ENCODE assay signal across 11 mouse cellular contexts in genomic region chr1:59602531-59603416, GRCm38 (mm10).
DNase-seq lines count a peak whose midpoint lies in the region; ATAC-seq and TF ChIP-seq lines count a peak whose summit lies in the region.
"Had no signal": no experiment of that assay in that cellular context is flagged by ENCODE, and none has a peak within 500 bp of the region (broad histone marks: within the 10 kb centered on the region; RNA-seq: fewer than 3 reads in every experiment).

No protein-coding gene starts in this region.

- 49% methylated on average over 11 of the region's 11 CpGs for WGBS in hindbrain, postnatal 0 days
- 64% methylated on average over 11 of the region's 11 CpGs for WGBS in hindbrain, embryonic 12.5 days
- 50% methylated on average over 11 of the region's 11 CpGs for WGBS in kidney, embryonic 16.5 days

- no peak overlapping the region for H3K27ac ChIP-seq in hindbrain, postnatal 0 days
- no peak overlapping the region for H3K27ac ChIP-seq in hindbrain, embryonic 12.5 days
- H3K27ac ChIP-seq in kidney, embryonic 16.5 days (ENCODE audit: low read length) = no peak overlapping the region
- H3K27ac ChIP-seq: heart, embryonic 15.5 days had no signal

- no peak overlapping the region for H3K4me2 ChIP-seq in hindbrain, postnatal 0 days (ENCODE audit: low read depth, low read length)
- no peak overlapping the region for H3K4me2 ChIP-seq in hindbrain, embryonic 12.5 days (replicated peaks)
- H3K4me2 ChIP-seq in kidney, embryonic 16.5 days (replicated peaks; ENCODE audit: low read depth, low read length) = no peak overlapping the region

- H3K4me3 ChIP-seq in hindbrain, postnatal 0 days (ENCODE audit: low read length) = no peak overlapping the region
- H3K4me3 ChIP-seq in hindbrain, embryonic 12.5 days = no peak overlapping the region
- no peak overlapping the region for H3K4me3 ChIP-seq in kidney, embryonic 16.5 days (ENCODE audit: low read length)
- H3K4me3 ChIP-seq: heart, embryonic 15.5 days had no signal

- no peak for ATAC-seq in hindbrain, postnatal 0 days
- no peak for ATAC-seq in hindbrain, embryonic 12.5 days (ENCODE audit: low FRiP score)
- ATAC-seq in kidney, embryonic 16.5 days (ENCODE audit: low FRiP score, low TSS enrichment) = no peak
- ATAC-seq: intestine, postnatal 0 days had no signal

- no peaks in the 10 kb centered on the region for H3K9me3 ChIP-seq in hindbrain, postnatal 0 days (ENCODE audit: low read length)
- H3K9me3 ChIP-seq in hindbrain, embryonic 12.5 days (replicated peaks) = no peaks in the 10 kb centered on the region
- H3K9me3 ChIP-seq in kidney, embryonic 16.5 days (ENCODE audit: low read length) = no peaks in the 10 kb centered on the region
- H3K9me3 ChIP-seq: heart, embryonic 15.5 days had no signal

- TF ChIP-seq CTCF in hindbrain, postnatal 0 days (IDR thresholded peaks at IDR 0.05; ENCODE audit: low read depth) = no peak

- H3K27me3 ChIP-seq in hindbrain, postnatal 0 days (ENCODE audit: insufficient read depth, low read length) = no peaks in the 10 kb centered on the region
- no peaks in the 10 kb centered on the region for H3K27me3 ChIP-seq in hindbrain, embryonic 12.5 days
- H3K27me3 ChIP-seq in kidney, embryonic 16.5 days (ENCODE audit: insufficient read depth, low read length) = no peaks in the 10 kb centered on the region

- DNase-seq in hindbrain, postnatal 0 days (ENCODE audit: low spot score) = peak; percentile 30
- DNase-seq in cerebellum, adult 18-20 months = peak; percentile 64 to 73
- peak; percentile 48 to 68 for DNase-seq in layer of hippocampus, adult 8-10 months (ENCODE audit: low spot score in 2 of 2)
- DNase-seq in thymus, postnatal 14 days = peak; percentile 60
- DNase-seq in lung, postnatal 25 days (ENCODE audit: low spot score) = no peak
- DNase-seq in urinary bladder, postnatal 4 days (ENCODE audit: low spot score in 2 of 2) = no peak
- DNase-seq: lung, postnatal 4 days had no signal

- H3K4me1 ChIP-seq in hindbrain, postnatal 0 days (ENCODE audit: insufficient read depth, low read length) = 0 out of 2 replicates have a peak, but pooled peaks cover 2% of the 10 kb centered on the region
- H3K4me1 ChIP-seq in hindbrain, embryonic 12.5 days = 0 out of 2 replicates have a peak, but pooled peaks cover 5% of the 10 kb centered on the region
- no peaks in the 10 kb centered on the region for H3K4me1 ChIP-seq in kidney, embryonic 16.5 days (ENCODE audit: insufficient read depth, low read length)
- H3K4me1 ChIP-seq: heart, embryonic 15.5 days had no signal

- no peaks in the 10 kb centered on the region for H3K36me3 ChIP-seq in hindbrain, postnatal 0 days (ENCODE audit: insufficient read depth, low read length)
- no peaks in the 10 kb centered on the region for H3K36me3 ChIP-seq in hindbrain, embryonic 12.5 days
- no peaks in the 10 kb centered on the region for H3K36me3 ChIP-seq in kidney, embryonic 16.5 days (ENCODE audit: insufficient read depth, low read length)
- H3K36me3 ChIP-seq: heart, embryonic 15.5 days had no signal

- no peak overlapping the region for H3K9ac ChIP-seq in hindbrain, postnatal 0 days (replicated peaks; ENCODE audit: low read length)
- no peak overlapping the region for H3K9ac ChIP-seq in hindbrain, embryonic 12.5 days
- H3K9ac ChIP-seq in kidney, embryonic 16.5 days (replicated peaks; ENCODE audit: low read length) = no peak overlapping the region
- H3K9ac ChIP-seq: heart, embryonic 15.5 days had no signal

Comparison
In these comparisons a context has a peak if more than half of its experiments do, and no peak if none do; other contexts are left out.
1. DNase-seq: peak in hindbrain, postnatal 0 days (single experiment), cerebellum, adult 18-20 months (2 of 2), layer of hippocampus, adult 8-10 months (2 of 2) and thymus, postnatal 14 days (single experiment); none in lung, postnatal 25 days (single experiment) and urinary bladder, postnatal 4 days (0 of 2).